Mouse (Mus musculus) cerebellum, adult 8-10 months (tissue): ENCODE measurements around the gene Bbs9.

ENCODE experiments used
- DNase-seq: peaks from one replicate; pipeline ENCODE4 v3.0.0; 2022

The Bbs9 gene

GRCm38 (mm10) chr9:22468170-22468898 is 7.2 kb upstream of the Bbs9 start:
- no peak for DNase-seq

- DNase-seq: no peak
Measured at GRCm38 (mm10) chr9:22468899-22469259, 6.6 kb upstream of the Bbs9 start.

GRCm38 (mm10) chr9:22469643-22470042 is 5.9 kb upstream of the Bbs9 start, which contains the start of gene Rp9:
TSS of gene Rp9 (minus strand) at chr9:22469743.
- DNase-seq: no peak

GRCm38 (mm10) chr9:22476265-22476664 is 750 bp downstream of the Bbs9 start:
- no peak for DNase-seq

GRCm38 (mm10) chr9:22478946-22479345 is 3.4 kb downstream of the Bbs9 start:
- no peak for DNase-seq

- DNase-seq: no peak
Measured at GRCm38 (mm10) chr9:22483866-22484561, 8.5 kb downstream of the Bbs9 start.

GRCm38 (mm10) chr9:22484562-22485308 is 9.2 kb downstream of the Bbs9 start:
- no peak for DNase-seq

GRCm38 (mm10) chr9:22486211-22486610 is 10.7 kb downstream of the Bbs9 start:
- DNase-seq: no peak

GRCm38 (mm10) chr9:22488963-22489362 is 13.4 kb downstream of the Bbs9 start:
- no peak for DNase-seq

GRCm38 (mm10) chr9:22494203-22494807 is 18.8 kb downstream of the Bbs9 start:
- DNase-seq: no peak

GRCm38 (mm10) chr9:22495133-22495532 is 19.6 kb downstream of the Bbs9 start:
- DNase-seq: no peak

GRCm38 (mm10) chr9:22497021-22497767 is 21.7 kb downstream of the Bbs9 start:
- DNase-seq: no peak

GRCm38 (mm10) chr9:22502972-22503371 is 27.5 kb downstream of the Bbs9 start:
- no peak for DNase-seq

GRCm38 (mm10) chr9:22503581-22503980 is 28.1 kb downstream of the Bbs9 start:
- no peak for DNase-seq

- DNase-seq: no peak
Measured at GRCm38 (mm10) chr9:22505574-22505973, 30.1 kb downstream of the Bbs9 start.

- no peak for DNase-seq
Measured at GRCm38 (mm10) chr9:22515076-22515475, 39.6 kb downstream of the Bbs9 start.

- peak; percentile 11 for DNase-seq
Measured at GRCm38 (mm10) chr9:22518394-22519041, 43.0 kb downstream of the Bbs9 start.

- DNase-seq: no peak
Measured at GRCm38 (mm10) chr9:22523460-22523859, 47.9 kb downstream of the Bbs9 start.

- DNase-seq: no peak
Measured at GRCm38 (mm10) chr9:22530734-22531489, 55.4 kb downstream of the Bbs9 start.

GRCm38 (mm10) chr9:22532112-22532511 is 56.6 kb downstream of the Bbs9 start:
- DNase-seq: no peak

GRCm38 (mm10) chr9:22532810-22533447 is 57.4 kb downstream of the Bbs9 start:
- DNase-seq: peak; percentile 11
